1 mouse cellular context compared by ENCODE assay signal in genomic region chr10:80856908-80857307, GRCm38 (mm10).
TF ChIP-seq lines count a peak whose summit lies in the region.

No protein-coding gene starts in this region.

TF ChIP-seq in myocyte, 11 proteins besides CTCF, POLR2A, EP300 and RAD21 (continued from another document):
- TF ChIP-seq MYOG (IDR thresholded peaks at IDR 0.05; ENCODE audit: control insufficient read depth in 1 of 3, insufficient read depth in 1 of 3, insufficient read length in 2 of 3, low read depth in 2 of 3) (no peak), USF1 (IDR thresholded peaks at IDR 0.05; ENCODE audit: low read depth) (no peak), POLR2AphosphoS2 (IDR thresholded peaks at IDR 0.05; ENCODE audit: insufficient read length, low read depth) (no peak), SRF (IDR thresholded peaks at IDR 0.05; ENCODE audit: control insufficient read depth, insufficient read length, low read depth) (no peak), TCF12 (IDR thresholded peaks at IDR 0.05; ENCODE audit: insufficient read depth, poor library complexity, severe bottlenecking) (no peak), CEBPB (IDR thresholded peaks at IDR 0.05; ENCODE audit: insufficient read depth, poor library complexity, severe bottlenecking) (no peak)
